Mouse (Mus musculus): ENCODE results near the gene Xlr5c.

DNA sequence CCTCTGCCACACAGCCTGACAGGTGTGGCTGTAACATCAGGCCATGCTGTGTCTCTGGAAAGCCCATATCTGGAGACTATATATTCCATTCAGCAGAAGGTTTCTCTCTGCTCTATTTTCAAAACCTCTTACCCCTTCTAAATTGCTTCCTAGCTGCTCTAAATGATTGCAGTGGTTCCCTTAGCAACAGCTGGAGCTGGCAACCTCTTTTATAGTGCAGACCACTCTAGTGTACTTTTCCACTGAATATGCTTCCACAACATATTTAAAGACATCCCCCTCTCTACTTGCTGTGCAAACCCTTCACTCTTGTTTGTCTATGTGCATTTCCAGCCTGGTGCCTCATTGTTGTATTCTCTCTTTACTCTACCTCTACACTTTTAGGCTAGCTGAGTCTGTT is 40.8 kb upstream of the Xlr5c start:
- TF ChIP-seq ZNF384 (IDR thresholded peaks at IDR 0.05; ENCODE audit: low read depth, low read length) (no peak), HCFC1 (IDR thresholded peaks at IDR 0.05; ENCODE audit: borderline replicate concordance, insufficient read depth, low read length) (no peak)

All from ES-E14 (cell line).